In genomic region chr1:190662736-190663135, GRCm38 (mm10) we compare ENCODE assay signal across 16 mouse cellular contexts.
"Had no signal": no experiment of that assay in that cellular context is flagged by ENCODE, and none has a peak within 500 bp of the region (broad histone marks: within the 10 kb centered on the region; RNA-seq: fewer than 3 reads in every experiment).

No protein-coding gene starts in this region.

- H3K27ac ChIP-seq: limb, embryonic 10.5 days; limb, embryonic 13.5 days; liver, embryonic 12.5 days; liver, embryonic 15.5 days; lung, embryonic 15.5 days; midbrain, embryonic 12.5 days had no signal

- H3K27me3 ChIP-seq: limb, embryonic 13.5 days; liver, embryonic 12.5 days; liver, embryonic 15.5 days; lung, embryonic 15.5 days; megakaryocyte, embryonic 14.5 days had no signal

- H3K4me3 ChIP-seq: limb, embryonic 10.5 days; limb, embryonic 13.5 days; liver, embryonic 12.5 days; liver, embryonic 15.5 days; lung, embryonic 15.5 days; megakaryocyte, embryonic 14.5 days; midbrain, embryonic 12.5 days had no signal

- H3K4me1 ChIP-seq: liver, embryonic 12.5 days; liver, embryonic 15.5 days; lung, embryonic 15.5 days; megakaryocyte, embryonic 14.5 days had no signal

- H3K36me3 ChIP-seq: limb, embryonic 10.5 days; limb, embryonic 13.5 days; liver, embryonic 12.5 days; liver, embryonic 15.5 days; lung, embryonic 15.5 days; midbrain, embryonic 12.5 days had no signal

- DNase-seq: kidney, adult 18-20 months; kidney, adult 9 months; kidney, postnatal 36 days; liver; lung, adult 18-20 months; lung, postnatal 10 days; lung, postnatal 36 days; retina, postnatal 1 day; thymus, postnatal 25 days had no signal

- H3K9me3 ChIP-seq: limb, embryonic 10.5 days; limb, embryonic 13.5 days; liver, embryonic 12.5 days; liver, embryonic 15.5 days; lung, embryonic 15.5 days; midbrain, embryonic 12.5 days had no signal
